Mouse (Mus musculus) C2C12 (cell line): ENCODE results near the gene Tmed2. TPM values are rescaled to one million over a fixed set of nuclear protein-coding genes. Genes with fewer than 3 reads are reported as not detected.
"Not testable (repeated sequence)": the region's sequence is repeated elsewhere in the genome, so short reads cannot be mapped to it uniquely, and the experiment has no call there.

Experiments
- H3K27me3 ChIP-seq: one replicate; pipeline ENCODE4 v1.6.1; 2011; ENCODE audit not compliant: control insufficient read depth, insufficient read depth, insufficient read length
- H3K36me3 ChIP-seq: one replicate; pipeline ENCODE4 v1.6.1; 2011; ENCODE audit not compliant: control insufficient read depth, insufficient read depth
- H3K4me3 ChIP-seq: one replicate; pipeline ENCODE4 v1.5.1; 2011; ENCODE audit warnings: mild to moderate bottlenecking, control low read depth; ENCODE audit not compliant: poor library complexity, insufficient read depth, severe bottlenecking
- H3K79me2 ChIP-seq: one replicate; pipeline ENCODE4 v1.6.1; 2011; ENCODE audit not compliant: control insufficient read depth, insufficient read depth
- H3K79me3 ChIP-seq: one replicate; pipeline ENCODE4 v1.6.1; 2011; ENCODE audit warnings: low read depth, control low read depth
- H3ac ChIP-seq: one replicate; pipeline ENCODE3; 2011; ENCODE audit warnings: low read depth; ENCODE audit not compliant: control insufficient read depth, insufficient read length
- CEBPB ChIP-seq: IDR thresholded peaks from one replicate; pipeline ENCODE4 v1.6.1; 2011; ENCODE audit warnings: low read depth, mild to moderate bottlenecking, control low read depth, moderate library complexity
- CTCF ChIP-seq: IDR thresholded peaks from one replicate; pipeline ENCODE4 v1.5.1; 2011; ENCODE audit not compliant: control insufficient read depth, insufficient read depth, insufficient read length
- FOSL1 ChIP-seq: IDR thresholded peaks from one replicate; pipeline ENCODE4 v1.8.0; 2011; ENCODE audit warnings: mild to moderate bottlenecking, low read length; ENCODE audit not compliant: poor library complexity, insufficient read depth, severe bottlenecking
- MAX ChIP-seq: IDR thresholded peaks from one replicate; pipeline ENCODE4 v1.6.1; 2011; ENCODE audit warnings: mild to moderate bottlenecking, control low read depth
- MYOD1 ChIP-seq: IDR thresholded peaks from one replicate; pipeline ENCODE4 v1.6.1; 2011; ENCODE audit warnings: low read depth; ENCODE audit not compliant: control insufficient read depth, insufficient read length
- MYOG ChIP-seq: IDR thresholded peaks from one replicate; pipeline ENCODE4 v1.6.1; 2011; ENCODE audit not compliant: control insufficient read depth, insufficient read length; ENCODE audit errors: extremely low read depth
- USF1 ChIP-seq: IDR thresholded peaks from one replicate; pipeline ENCODE4 v1.6.1; 2011; ENCODE audit warnings: low read depth, mild to moderate bottlenecking, control low read depth, moderate library complexity
- polyA plus RNA-seq: library from polyadenylated mRNA; unstranded; fragments of >200 nt; fragmentation: generic; extraction: Trizol; gene quantifications from one replicate; pipeline ENCODE4 v1.2.1, GENCODE M21; 2012; ENCODE audit warnings: missing spikeins

The Tmed2 gene
- polyA plus RNA-seq, 1 experiment, result 187 TPM

GRCm38 (mm10) chr5:124540905-124541601, 558 bp downstream of the Tmed2 start:
- peaks cover 41% of the 10 kb centered on the region for H3K36me3 ChIP-seq
- H3ac ChIP-seq, result peak overlapping the region; percentile 99
- H3K27me3 ChIP-seq, result no peaks in the 10 kb centered on the region
- peaks cover 48% of the 10 kb centered on the region for H3K79me3 ChIP-seq
- peaks cover 53% of the 10 kb centered on the region for H3K79me2 ChIP-seq
- TF ChIP-seq FOSL1, result no peak
- no peak for TF ChIP-seq MYOG
- no peak for TF ChIP-seq MYOD1
- no peak for TF ChIP-seq USF1
- no peak for TF ChIP-seq CTCF
- peak; percentile 73 for TF ChIP-seq CEBPB
- no peak for TF ChIP-seq MAX
- peak overlapping the region; percentile 95 for H3K4me3 ChIP-seq

- Histone ChIP-seq H3K4me3 (peak overlapping the region; percentile 95), H3K79me2 (peaks cover 58% of the 10 kb centered on the region), H3ac (peak overlapping the region; percentile 99), H3K36me3 (peaks cover 46% of the 10 kb centered on the region), H3K27me3 (no peaks in the 10 kb centered on the region), H3K79me3 (peaks cover 53% of the 10 kb centered on the region)
- TF ChIP-seq MYOG (no peak), CTCF (no peak), FOSL1 (no peak), CEBPB (no peak)
Observed at GRCm38 (mm10) chr5:124541602-124541973, 1.1 kb downstream of the Tmed2 start.

GRCm38 (mm10) chr5:124550737-124551136, 10.2 kb downstream of the Tmed2 start:
- Histone ChIP-seq H3K79me2 (peaks cover 47% of the 10 kb centered on the region), H3K79me3 (peaks cover 21% of the 10 kb centered on the region), H3K36me3 (peaks cover 45% of the 10 kb centered on the region)
- H3K27me3 ChIP-seq, H3ac ChIP-seq, H3K4me3 ChIP-seq: not testable (repeated sequence)

GRCm38 (mm10) chr5:124551349-124552093, 11.0 kb downstream of the Tmed2 start:
- H3K79me3 ChIP-seq, result peaks cover 13% of the 10 kb centered on the region
- H3K4me3 ChIP-seq, result peak overlapping the region; percentile 82
- H3K27me3 ChIP-seq, H3ac ChIP-seq: not testable (repeated sequence)
- peaks cover 39% of the 10 kb centered on the region for H3K79me2 ChIP-seq
- H3K36me3 ChIP-seq, result peaks cover 40% of the 10 kb centered on the region

- no peak for TF ChIP-seq FOSL1
- TF ChIP-seq CTCF, result no peak
- TF ChIP-seq MYOD1, result no peak
- no peak for TF ChIP-seq MAX
- Histone ChIP-seq H3K27me3 (no peaks in the 10 kb centered on the region), H3K79me3 (peaks cover 8% of the 10 kb centered on the region), H3K4me3 (peak overlapping the region; percentile 82), H3K79me2 (peaks cover 34% of the 10 kb centered on the region), H3ac (peak overlapping the region; percentile 48), H3K36me3 (peaks cover 34% of the 10 kb centered on the region)
Observed at GRCm38 (mm10) chr5:124552094-124552472, 11.6 kb downstream of the Tmed2 start.

GRCm38 (mm10) chr5:124552558-124553307, 12.2 kb downstream of the Tmed2 start, which contains the start of gene Ddx55:
Gene Ddx55 (plus strand): TSS chr5:124552864.
- Histone ChIP-seq H3K79me3 (peaks cover 2% of the 10 kb centered on the region), H3K36me3 (peaks cover 32% of the 10 kb centered on the region), H3ac (peak within 1 kb of the TSS; percentile 98), H3K79me2 (peaks cover 27% of the 10 kb centered on the region), H3K4me3 (peak within 1 kb of the TSS; percentile 82), H3K27me3 (no peaks in the 10 kb centered on the region)
- no peak for TF ChIP-seq FOSL1
- TF ChIP-seq USF1, result peak; percentile 80
- TF ChIP-seq MAX, result peak; percentile 65
- TF ChIP-seq MYOD1, result no peak
- TF ChIP-seq MYOG, result no peak
- no peak for TF ChIP-seq CEBPB
- TF ChIP-seq CTCF, result peak; percentile 19
